Mouse (Mus musculus): ENCODE measurements around the gene Baiap2l2.

DNA sequence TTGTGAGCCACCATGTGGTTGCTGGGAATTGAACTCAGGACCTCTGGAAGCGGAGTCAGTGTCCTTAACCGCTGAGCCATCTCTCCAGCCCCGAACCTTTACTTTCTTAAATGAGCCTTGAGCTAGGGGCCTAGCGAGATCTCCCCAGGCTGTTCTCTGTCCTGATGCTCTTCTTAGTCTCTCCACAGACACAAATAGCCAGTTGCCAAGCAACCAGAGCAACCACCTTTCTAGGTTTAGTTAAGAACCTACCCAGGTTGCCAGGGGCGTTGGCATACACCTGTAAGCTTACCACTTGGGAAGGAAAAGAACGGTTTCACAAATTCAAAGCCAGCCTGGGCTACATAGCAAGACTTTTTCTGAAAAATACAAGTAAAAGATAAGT, 44.6 kb upstream of the Baiap2l2 start:
- TF ChIP-seq POLR2A (IDR thresholded peaks at IDR 0.05; ENCODE audit: borderline replicate concordance, extremely low read depth, insufficient read depth, insufficient read length, poor library complexity, severe bottlenecking) (no peak), CTCF (IDR thresholded peaks at IDR 0.05; ENCODE audit: borderline replicate concordance, extremely low read depth, insufficient read depth, insufficient read length) (no peak)
